Mouse (Mus musculus) kidney, postnatal 4 days (tissue): ENCODE results near the gene Ptger4.

ENCODE experiments used
- DNase-seq, 2 experiments: peaks; one replicate each; pipeline ENCODE4 v3.0.0; 2021; ENCODE audit warnings: mixed read lengths in 2 of 2

Gene Ptger4

DNA sequence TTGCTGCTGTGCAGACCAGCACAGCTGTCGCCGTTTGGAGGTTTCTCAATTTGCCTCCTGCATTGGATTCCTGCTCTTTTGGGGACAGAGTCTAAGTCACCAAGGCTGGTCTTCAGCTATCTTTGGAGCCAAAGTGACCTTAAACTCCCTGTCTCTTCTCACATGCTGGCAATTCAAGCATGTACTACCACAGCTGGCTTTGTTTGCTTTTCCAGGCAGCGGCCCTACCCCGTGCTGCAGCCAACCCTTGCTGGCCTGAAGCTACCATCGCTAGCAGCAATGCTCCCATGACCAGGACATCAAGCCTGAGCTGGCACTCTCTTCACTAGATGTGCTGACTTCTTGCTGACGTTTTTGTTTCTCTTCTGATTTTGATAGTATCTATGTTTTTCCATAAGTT, 85.2 kb downstream of the Ptger4 start:
- peak in 1 of 2 experiments; percentile 24 for DNase-seq

DNA sequence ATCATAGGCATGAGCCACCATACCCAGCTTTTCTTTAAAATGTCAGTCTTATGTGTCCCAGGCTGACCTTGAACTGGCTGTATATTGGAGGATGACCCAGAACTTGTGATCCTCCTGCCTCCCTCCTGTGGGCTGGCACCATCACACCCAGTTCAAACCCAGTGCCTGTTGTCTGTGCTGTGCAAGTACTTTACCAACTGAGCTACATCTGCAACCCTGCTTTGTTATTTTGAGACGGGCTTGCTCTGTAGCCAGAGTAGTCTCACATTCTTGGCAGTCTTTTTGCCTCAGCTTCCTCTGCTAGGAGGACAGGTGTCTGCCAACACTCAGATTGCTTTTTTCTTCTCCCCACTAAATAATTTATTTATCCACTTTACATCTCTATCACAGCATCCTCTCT, 86.6 kb downstream of the Ptger4 start:
- DNase-seq: no peak
